Mouse (Mus musculus) lung, postnatal 0 days (tissue): ENCODE measurements around the gene Erc2. TPM values are rescaled to one million over a fixed set of nuclear protein-coding genes. Genes with fewer than 3 reads are reported as not detected.

ENCODE experiments used
- ATAC-seq: fragments of 200-750 bp; cut with Nextera tagmentation; 2 replicates; pipeline ENCODE4 v1.8.0; 2017; ENCODE audit warnings: moderate library complexity
- DNase-seq: peaks from one replicate; pipeline ENCODE4 v3.0.0-alpha.2; 2016; ENCODE audit warnings: low spot score
- H3K27ac ChIP-seq: fragments of 300-500 bp; sonication (generic); 2 replicates; pipeline ENCODE4 v1.5.1; 2014; ENCODE audit warnings: antibody characterized with exemption, mild to moderate bottlenecking, low read length, mixed read lengths
- H3K27me3 ChIP-seq: fragments of 300-500 bp; sonication (generic); replicated peaks from 2 replicates; pipeline ENCODE4 v1.6.1; 2014; ENCODE audit warnings: low read length, mixed read lengths; ENCODE audit not compliant: insufficient read depth
- H3K36me3 ChIP-seq: fragments of 300-500 bp; sonication (generic); 2 replicates; pipeline ENCODE4 v1.6.1; 2014; ENCODE audit warnings: low read length, mixed read lengths; ENCODE audit not compliant: insufficient read depth
- H3K4me1 ChIP-seq: fragments of 300-500 bp; sonication (generic); 2 replicates; pipeline ENCODE4 v1.6.1; 2014; ENCODE audit warnings: antibody characterized with exemption, low read depth, low read length, mixed read lengths; ENCODE audit not compliant: insufficient read depth
- H3K4me2 ChIP-seq: fragments of 300-500 bp; sonication (generic); replicated peaks from 2 replicates; pipeline ENCODE4 v1.6.1; 2014; ENCODE audit warnings: low read depth, mild to moderate bottlenecking, low read length, moderate library complexity, mixed read lengths
- H3K4me3 ChIP-seq: fragments of 300-500 bp; sonication (generic); 2 replicates; pipeline ENCODE4 v1.5.1; 2014; ENCODE audit warnings: low read depth, low read length
- H3K9ac ChIP-seq: fragments of 300-500 bp; sonication (generic); replicated peaks from 2 replicates; pipeline ENCODE4 v1.6.1; 2014; ENCODE audit warnings: low read depth, mild to moderate bottlenecking
- H3K9me3 ChIP-seq: fragments of 300-500 bp; sonication (generic); 2 replicates; pipeline ENCODE4 v1.6.1; 2016; ENCODE audit warnings: low read length, mixed read lengths
- CTCF ChIP-seq: IDR thresholded peaks from 2 replicates; pipeline ENCODE4 v1.5.1; 2016; ENCODE audit warnings: antibody characterized with exemption, mild to moderate bottlenecking
- EP300 ChIP-seq: IDR thresholded peaks from 2 replicates; pipeline ENCODE4 v1.6.1; 2016; ENCODE audit warnings: antibody characterized with exemption, mild to moderate bottlenecking, control low read depth
- WGBS: fragments of 180-500 bp; shearing (Covaris S2); extraction: QIAGEN DNeasy Blood & Tissue Kit; methylation state at CpG from one replicate; pipeline ENCODE4 v1.1.7; 2014; 5-methylcytosine and 5-hydroxymethylcytosine counted together
- polyA plus RNA-seq: library from polyadenylated mRNA; unstranded; fragments of >200 nt; fragmentation: Nextera tagmentation; extraction: Ambion mirVana; gene quantifications from 2 replicates; pipeline ENCODE4 v1.2.1, GENCODE M21; 2015

The Erc2 gene
- polyA plus RNA-seq, 1 experiment from 2014 or later = 1.9 TPM

DNA sequence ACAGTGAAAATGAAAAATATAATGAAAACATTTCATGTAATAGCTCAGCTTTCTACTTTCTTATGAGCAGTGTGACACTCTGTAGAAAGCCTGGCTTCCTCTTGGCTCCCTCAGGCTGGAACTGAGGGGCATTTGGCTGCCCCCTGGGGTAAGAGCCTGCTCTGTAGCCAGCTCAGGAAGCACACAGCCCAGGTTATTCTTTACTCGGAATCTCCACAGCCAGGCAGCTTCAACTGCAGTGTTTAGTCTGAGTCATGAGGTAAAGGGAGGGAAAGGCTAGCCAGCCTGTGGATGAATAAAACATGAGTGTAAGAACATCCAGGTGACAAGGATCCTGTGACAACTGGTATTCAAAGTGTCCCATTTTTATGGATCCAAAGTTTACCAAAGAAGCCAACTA is 323.0 kb downstream of the Erc2 start:
- no peaks in the 10 kb centered on the region for H3K36me3 ChIP-seq
- H3K27me3 ChIP-seq = no peaks in the 10 kb centered on the region
- DNase-seq (no peak), ATAC-seq (no peak)
- no peak overlapping the region for H3K9ac ChIP-seq
- TF ChIP-seq EP300 = no peak
- no peak for TF ChIP-seq CTCF
- H3K4me3 ChIP-seq = no peak overlapping the region
- no peaks in the 10 kb centered on the region for H3K9me3 ChIP-seq
- WGBS = 20% methylated on average over 1 of the region's 1 CpGs
- H3K27ac ChIP-seq = no peak overlapping the region
- no peak overlapping the region for H3K4me2 ChIP-seq
- no peaks in the 10 kb centered on the region for H3K4me1 ChIP-seq

DNA sequence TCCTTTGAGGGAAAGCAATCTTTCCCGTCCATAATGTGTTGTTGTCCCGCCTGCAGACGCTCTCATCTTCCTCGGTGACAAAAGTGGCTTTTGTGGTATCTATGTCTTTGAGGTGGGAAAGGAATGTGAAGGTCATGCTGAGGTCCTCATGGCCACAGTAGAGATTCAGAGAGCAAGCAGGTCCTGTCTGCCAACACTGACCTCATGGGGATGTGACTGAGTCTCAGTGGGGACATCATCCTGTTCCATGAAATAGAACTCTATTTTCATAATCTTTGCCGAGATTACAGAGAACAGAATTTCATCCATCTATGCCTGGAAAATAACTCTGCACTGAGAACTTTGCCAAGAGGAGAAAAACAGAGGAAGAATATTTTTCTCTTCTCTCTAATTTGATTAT is 324.0 kb downstream of the Erc2 start:
- no peak overlapping the region for H3K4me2 ChIP-seq
- H3K27me3 ChIP-seq = no peaks in the 10 kb centered on the region
- no peak overlapping the region for H3K27ac ChIP-seq
- 75% methylated on average over 5 of the region's 5 CpGs for WGBS
- no peaks in the 10 kb centered on the region for H3K36me3 ChIP-seq
- no peak for TF ChIP-seq CTCF
- no peak for TF ChIP-seq EP300
- no peak for ATAC-seq
- no peak for DNase-seq
- no peaks in the 10 kb centered on the region for H3K4me1 ChIP-seq
- H3K4me3 ChIP-seq = no peak overlapping the region
- H3K9ac ChIP-seq = no peak overlapping the region
- no peaks in the 10 kb centered on the region for H3K9me3 ChIP-seq

DNA sequence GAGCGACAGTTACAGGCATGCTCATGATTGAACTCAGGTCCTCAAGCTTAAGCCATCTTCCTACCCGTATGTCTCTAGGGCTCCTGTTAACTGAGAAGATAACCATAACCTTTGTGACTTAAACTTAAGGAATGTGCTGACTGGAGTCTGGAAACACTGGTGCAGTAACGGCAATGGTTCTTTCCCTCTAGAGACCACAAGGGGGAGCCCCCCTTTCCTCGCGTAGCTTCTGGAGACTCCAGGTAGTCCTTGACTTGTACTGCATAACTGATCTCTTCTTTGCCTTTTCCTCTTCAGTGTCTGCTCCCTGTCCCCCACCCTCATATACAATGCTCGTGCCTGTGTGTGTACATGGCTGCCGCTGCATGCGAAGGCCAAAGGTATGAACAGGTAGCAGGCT is 326.2 kb downstream of the Erc2 start:
- no peak overlapping the region for H3K4me3 ChIP-seq
- no peaks in the 10 kb centered on the region for H3K9me3 ChIP-seq
- peak; percentile 28 for DNase-seq
- no peak overlapping the region for H3K27ac ChIP-seq
- 70% methylated on average over 8 of the region's 8 CpGs for WGBS
- H3K4me1 ChIP-seq = no peaks in the 10 kb centered on the region
- H3K27me3 ChIP-seq = no peaks in the 10 kb centered on the region
- TF ChIP-seq EP300 (no peak), CTCF (peak; percentile 70)
- no peak for ATAC-seq
- H3K9ac ChIP-seq = no peak overlapping the region
- H3K4me2 ChIP-seq = no peak overlapping the region
- H3K36me3 ChIP-seq = no peaks in the 10 kb centered on the region

GRCm38 (mm10) chr14:27953814-27954213 is 331.6 kb downstream of the Erc2 start:
- ATAC-seq = no peak
- TF ChIP-seq CTCF (no peak), EP300 (no peak)
- H3K9me3 ChIP-seq = no peaks in the 10 kb centered on the region

DNA sequence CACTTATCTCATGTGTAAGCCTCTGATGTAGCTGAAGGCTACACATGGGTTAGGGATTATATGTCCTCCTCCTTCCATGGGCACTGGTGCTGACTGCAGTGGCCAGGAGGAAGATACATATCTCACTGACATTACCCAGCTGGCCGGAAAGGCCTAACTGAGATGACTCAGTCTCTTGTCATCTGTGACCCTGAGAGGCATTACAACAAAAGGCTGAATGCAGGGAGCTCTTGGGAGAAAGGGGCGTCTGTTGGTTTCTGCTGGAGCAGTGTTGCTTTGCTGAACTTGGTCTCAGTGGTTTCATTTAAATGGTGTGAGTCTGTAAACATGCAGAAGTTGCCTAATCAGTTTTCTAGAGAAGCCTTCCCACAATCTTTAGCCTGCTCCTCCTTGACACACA is 334.6 kb downstream of the Erc2 start:
- Histone ChIP-seq H3K27me3 (no peaks in the 10 kb centered on the region), H3K4me1 (no peaks in the 10 kb centered on the region), H3K9me3 (no peaks in the 10 kb centered on the region), H3K27ac (no peak overlapping the region), H3K9ac (no peak overlapping the region), H3K36me3 (no peaks in the 10 kb centered on the region), H3K4me3 (no peak overlapping the region), H3K4me2 (no peak overlapping the region)
- 60% methylated on average over 2 of the region's 2 CpGs for WGBS
- DNase-seq = no peak
- TF ChIP-seq CTCF (no peak), EP300 (no peak)
- no peak for ATAC-seq

More at GRCm38 (mm10) chr14:27953814-27954213, 331.6 kb downstream of the Erc2 start:
- no peaks in the 10 kb centered on the region for H3K36me3 ChIP-seq
- no peak overlapping the region for H3K4me3 ChIP-seq
- no peak for DNase-seq
- no peaks in the 10 kb centered on the region for H3K4me1 ChIP-seq
- H3K9ac ChIP-seq = no peak overlapping the region
- H3K4me2 ChIP-seq = no peak overlapping the region
- no peaks in the 10 kb centered on the region for H3K27me3 ChIP-seq
- no peak overlapping the region for H3K27ac ChIP-seq

GRCm38 (mm10) chr14:27973701-27974100 is 351.5 kb downstream of the Erc2 start:
- WGBS = 78% methylated on average over 6 of the region's 6 CpGs
- Histone ChIP-seq H3K4me1 (no peaks in the 10 kb centered on the region), H3K4me3 (no peak overlapping the region), H3K27me3 (no peaks in the 10 kb centered on the region), H3K9ac (no peak overlapping the region), H3K4me2 (no peak overlapping the region), H3K36me3 (no peaks in the 10 kb centered on the region), H3K9me3 (no peaks in the 10 kb centered on the region), H3K27ac (no peak overlapping the region)
- ATAC-seq (no peak), DNase-seq (no peak)
- TF ChIP-seq CTCF = no peak
- TF ChIP-seq EP300 = no peak

DNA sequence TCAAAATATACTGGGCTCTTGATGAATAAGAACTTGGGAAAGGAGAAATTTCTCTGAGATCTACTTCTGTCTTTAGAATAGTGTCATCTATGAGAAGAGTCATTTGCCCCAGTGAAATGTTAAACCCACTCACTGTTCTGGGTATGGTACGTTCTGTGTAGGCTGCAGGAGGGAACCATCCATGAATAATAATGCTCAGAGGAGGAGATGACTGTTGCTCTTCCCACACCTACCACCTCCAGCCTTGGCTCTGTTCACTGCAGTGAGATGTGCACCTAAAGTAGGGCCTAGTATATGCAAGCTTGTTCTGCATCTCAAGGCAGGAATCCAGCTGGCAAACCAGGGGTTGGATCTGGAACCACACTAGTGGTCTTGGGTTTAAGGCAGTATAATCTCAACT is 353.4 kb downstream of the Erc2 start:
- no peak for TF ChIP-seq CTCF
- TF ChIP-seq EP300 = no peak
- H3K27me3 ChIP-seq = no peaks in the 10 kb centered on the region

More for the DNA sequence above, 353.4 kb downstream of the Erc2 start:
- H3K9me3 ChIP-seq = no peaks in the 10 kb centered on the region
- no peak overlapping the region for H3K9ac ChIP-seq
- DNase-seq (no peak), ATAC-seq (no peak)
- 67% methylated on average over 1 of the region's 1 CpGs for WGBS
- H3K4me2 ChIP-seq = no peak overlapping the region
- H3K4me1 ChIP-seq = no peaks in the 10 kb centered on the region
- no peak overlapping the region for H3K4me3 ChIP-seq
- no peaks in the 10 kb centered on the region for H3K36me3 ChIP-seq
- no peak overlapping the region for H3K27ac ChIP-seq
